Mouse (Mus musculus) kidney, adult 2 months (tissue): Measurements from ENCODE around the gene Ugt2a1. TPM values are rescaled to one million over a fixed set of nuclear protein-coding genes. Genes with fewer than 3 reads are reported as not detected.
"Not testable (repeated sequence)": the region's sequence is repeated elsewhere in the genome, so short reads cannot be mapped to it uniquely, and the experiment has no call there.

Experiments used
- DNase-seq: peaks from one replicate; pipeline ENCODE4 v3.0.0; 2021
- H3K27ac ChIP-seq: fragments of 200-500 bp; 2 replicates; pipeline ENCODE4 v1.5.1; 2012; ENCODE audit warnings: low read depth, low read length, control low read depth, inconsistent platforms; ENCODE audit not compliant: insufficient read depth
- H3K27me3 ChIP-seq: fragments of 200-500 bp; replicated peaks from 2 replicates; pipeline ENCODE4 v1.6.1; 2012; ENCODE audit warnings: mild to moderate bottlenecking, moderate library complexity, low read length, inconsistent platforms; ENCODE audit not compliant: control insufficient read depth, insufficient read depth
- H3K36me3 ChIP-seq: fragments of 200-500 bp; 2 replicates; pipeline ENCODE4 v1.6.1; 2012; ENCODE audit warnings: mild to moderate bottlenecking, moderate library complexity, low read length, inconsistent platforms; ENCODE audit not compliant: control insufficient read depth, insufficient read depth
- H3K4me1 ChIP-seq: fragments of 200-500 bp; 2 replicates; pipeline ENCODE4 v1.6.1; 2011; ENCODE audit warnings: low read length; ENCODE audit not compliant: control insufficient read depth, insufficient read depth
- H3K4me3 ChIP-seq: fragments of 200-500 bp; 2 replicates; pipeline ENCODE4 v1.5.1; 2011; ENCODE audit warnings: mild to moderate bottlenecking, low read depth, low read length, control low read depth; ENCODE audit not compliant: insufficient read depth
- CTCF ChIP-seq: fragments of 200-500 bp; conservative IDR thresholded peaks from 2 replicates; pipeline ENCODE4 v1.5.1; 2011; ENCODE audit warnings: low read depth, mild to moderate bottlenecking, control low read depth, low read length, moderate library complexity, mixed read lengths; ENCODE audit not compliant: insufficient read depth, insufficient read length
- POLR2A ChIP-seq: fragments of 200-500 bp; IDR thresholded peaks from one replicate; pipeline ENCODE4 v1.6.1; 2011; ENCODE audit warnings: low read depth, low read length, control low read depth
- WGBS: fragments of 180-500 bp; shearing (Covaris S2); methylation state at CpG from one replicate; pipeline ENCODE4 v1.1.7; 2018; 5-methylcytosine and 5-hydroxymethylcytosine counted together
- polyA plus RNA-seq: library from polyadenylated mRNA; depleted of rRNA; stranded (reverse); fragments of >200 nt; gene quantifications from 2 replicates; pipeline ENCODE4 v1.2.3, GENCODE M21; 2012

The Ugt2a1 gene
- polyA plus RNA-seq, 1 experiment, result not detected

DNA sequence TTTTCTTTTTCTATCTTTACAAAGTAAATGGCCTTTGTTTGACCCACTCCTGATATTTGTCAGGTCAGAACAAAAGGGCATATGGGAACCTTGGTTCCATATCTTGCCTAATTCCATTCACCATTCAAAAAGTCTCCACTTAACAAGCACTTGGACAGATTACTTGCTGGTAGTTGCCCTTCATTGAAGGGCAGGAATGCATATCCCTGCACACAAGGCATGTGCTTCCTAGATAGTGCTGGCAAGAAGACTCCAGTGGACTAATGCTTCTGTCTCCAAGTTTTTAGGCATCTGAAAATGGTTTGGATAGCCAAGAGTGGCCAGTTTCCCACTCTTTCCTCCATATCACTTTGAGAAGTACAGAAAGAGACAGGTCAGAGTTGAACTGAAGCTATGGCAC, 8.7 kb upstream of the Ugt2a1 start:
- Histone ChIP-seq H3K27me3 (no peaks in the 10 kb centered on the region), H3K4me3 (no peak overlapping the region), H3K27ac (peak overlapping the region; percentile 82; the same call in 1 of the 2 replicates), H3K4me1 (peaks cover 3% of the 10 kb centered on the region; the same call in 1 of the 2 replicates), H3K36me3 (no peaks in the 10 kb centered on the region)
- TF ChIP-seq POLR2A, result no peak
- TF ChIP-seq CTCF, result no peak
- DNase-seq, result peak; percentile 38

DNA sequence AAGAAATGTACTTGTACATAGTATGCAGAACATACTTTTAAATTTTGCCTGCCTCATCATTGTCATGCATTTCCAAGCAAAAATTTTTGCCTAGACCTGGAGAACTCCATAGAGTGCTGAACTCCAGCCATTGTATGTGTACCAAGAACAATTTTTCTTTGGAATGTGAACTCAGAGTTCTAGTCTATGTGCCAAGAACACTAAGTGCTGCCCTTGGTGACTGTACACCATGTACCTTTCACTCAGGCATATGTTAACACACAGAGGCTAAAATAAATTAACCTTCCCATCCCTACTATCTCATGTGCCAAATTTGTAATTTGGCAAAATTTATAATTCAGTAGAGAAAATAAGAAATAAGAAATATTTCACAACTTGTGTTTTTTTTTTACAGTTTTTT, 8.3 kb upstream of the Ugt2a1 start:
- no peaks in the 10 kb centered on the region for H3K36me3 ChIP-seq
- peak; percentile 40 for DNase-seq
- no peak overlapping the region for H3K27ac ChIP-seq
- TF ChIP-seq CTCF (no peak), POLR2A (no peak)
- H3K4me1 ChIP-seq, result peaks cover 3% of the 10 kb centered on the region; the same call in 1 of the 2 replicates
- no peaks in the 10 kb centered on the region for H3K27me3 ChIP-seq
- no peak overlapping the region for H3K4me3 ChIP-seq

DNA sequence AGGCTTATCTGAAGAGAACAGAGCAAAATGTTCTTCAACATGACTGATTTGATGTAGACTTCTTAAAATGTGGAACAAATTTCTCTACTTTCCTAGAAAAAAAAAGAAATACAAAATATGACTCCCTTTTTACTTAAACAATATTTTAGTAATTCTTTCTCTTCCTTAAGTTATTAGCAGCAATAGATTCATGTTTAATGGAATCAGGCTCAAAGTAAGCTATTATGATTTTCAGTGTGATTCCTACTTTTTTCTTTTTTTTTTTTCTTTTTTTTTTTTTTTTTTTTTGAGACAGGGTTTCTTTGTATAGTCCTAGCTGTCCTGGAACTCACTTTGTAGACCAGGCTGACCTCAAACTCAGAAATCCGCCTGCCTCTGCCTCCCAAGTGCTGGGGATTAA, 4.0 kb downstream of the Ugt2a1 start, which contains the start of gene Gm43638:
Gene Gm43638 (minus strand): TSS at position 101 of the 400 bp plus-strand sequence.
- WGBS, result 69% methylated on average over 1 of the region's 1 CpGs
- H3K27me3 ChIP-seq, H3K4me3 ChIP-seq, H3K36me3 ChIP-seq, H3K4me1 ChIP-seq, H3K27ac ChIP-seq, DNase-seq: not testable (repeated sequence)

DNA sequence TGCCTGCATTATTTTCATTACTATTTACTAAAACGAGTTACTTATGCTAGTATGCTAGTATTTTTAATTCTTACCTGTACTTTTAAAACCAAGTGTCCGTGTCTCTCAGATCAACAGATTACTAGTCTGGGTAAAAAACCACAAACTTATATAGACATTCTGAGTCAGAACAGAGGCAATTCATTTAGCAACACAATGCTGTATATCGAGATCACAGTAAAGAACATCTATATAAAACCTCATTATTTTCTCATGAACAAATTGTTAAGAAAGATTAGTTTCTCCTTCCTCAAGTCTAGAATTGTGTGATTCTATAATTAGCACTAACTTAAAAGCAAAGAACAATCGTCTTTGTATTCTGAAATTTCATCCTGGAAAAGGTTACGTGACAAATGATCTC, 8.5 kb downstream of the Ugt2a1 start, which contains the start of gene Ugt2a2:
Gene Ugt2a2 (minus strand): TSS at position 101 of the 400 bp plus-strand sequence.
- Histone ChIP-seq H3K27ac (no peak within 1 kb of the TSS), H3K27me3 (no peaks in the 10 kb centered on the region), H3K4me1 (no peaks in the 10 kb centered on the region), H3K4me3 (no peak within 1 kb of the TSS), H3K36me3 (no peaks in the 10 kb centered on the region)
- DNase-seq, result no peak
- TF ChIP-seq POLR2A (no peak), CTCF (no peak)
- WGBS, result 79% methylated on average over 5 of the region's 5 CpGs

DNA sequence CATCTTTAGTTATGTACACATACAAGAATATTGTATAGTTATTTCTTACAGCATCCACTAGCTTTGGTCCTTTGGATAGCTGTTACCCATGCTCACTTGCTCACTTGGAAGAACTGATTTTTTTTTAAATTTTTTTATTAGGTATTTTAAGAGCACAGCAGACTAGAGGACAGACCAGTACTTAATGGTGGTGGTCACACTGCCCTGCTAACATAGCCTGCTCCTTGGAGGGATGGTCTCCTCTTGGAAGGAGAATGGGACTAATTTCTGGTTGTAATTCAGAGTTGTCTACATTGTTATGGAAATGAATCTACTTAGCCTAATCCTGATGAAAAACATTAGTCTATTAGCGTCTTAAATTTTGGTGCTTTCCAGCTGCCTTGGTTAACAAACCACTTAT, 31.9 kb downstream of the Ugt2a1 start:
- Histone ChIP-seq H3K27ac (no peak overlapping the region), H3K27me3 (no peaks in the 10 kb centered on the region), H3K4me3 (no peak overlapping the region), H3K36me3 (no peaks in the 10 kb centered on the region), H3K4me1 (peaks cover 2% of the 10 kb centered on the region; the same call in 1 of the 2 replicates)
- WGBS, result 43% methylated on average over 1 of the region's 1 CpGs
- TF ChIP-seq CTCF (no peak), POLR2A (no peak)
- DNase-seq, result no peak

DNA sequence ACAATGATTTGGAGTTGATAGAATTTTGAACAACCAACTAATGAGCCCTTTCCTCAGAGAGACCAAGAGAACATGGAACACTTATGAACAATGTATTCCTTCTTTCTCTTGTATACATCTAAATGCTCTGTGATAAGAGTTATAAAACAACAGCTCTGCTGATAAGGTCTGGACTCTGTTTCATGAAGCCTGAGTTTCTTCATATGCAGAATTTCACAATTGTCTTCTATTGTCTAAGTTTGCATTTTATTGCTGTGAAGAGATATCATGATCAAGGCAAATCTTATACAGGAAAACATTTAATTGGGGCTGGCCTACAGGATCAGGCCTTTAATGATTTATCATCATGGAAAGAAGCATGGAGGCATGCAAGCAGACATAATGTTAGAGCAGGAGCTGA, 33.0 kb downstream of the Ugt2a1 start:
- no peak overlapping the region for H3K27ac ChIP-seq
- no peak overlapping the region for H3K4me3 ChIP-seq
- H3K4me1 ChIP-seq, result peaks cover 2% of the 10 kb centered on the region; the same call in 1 of the 2 replicates
- TF ChIP-seq POLR2A (no peak), CTCF (no peak)
- H3K27me3 ChIP-seq, result no peaks in the 10 kb centered on the region
- no peak for DNase-seq
- no peaks in the 10 kb centered on the region for H3K36me3 ChIP-seq

DNA sequence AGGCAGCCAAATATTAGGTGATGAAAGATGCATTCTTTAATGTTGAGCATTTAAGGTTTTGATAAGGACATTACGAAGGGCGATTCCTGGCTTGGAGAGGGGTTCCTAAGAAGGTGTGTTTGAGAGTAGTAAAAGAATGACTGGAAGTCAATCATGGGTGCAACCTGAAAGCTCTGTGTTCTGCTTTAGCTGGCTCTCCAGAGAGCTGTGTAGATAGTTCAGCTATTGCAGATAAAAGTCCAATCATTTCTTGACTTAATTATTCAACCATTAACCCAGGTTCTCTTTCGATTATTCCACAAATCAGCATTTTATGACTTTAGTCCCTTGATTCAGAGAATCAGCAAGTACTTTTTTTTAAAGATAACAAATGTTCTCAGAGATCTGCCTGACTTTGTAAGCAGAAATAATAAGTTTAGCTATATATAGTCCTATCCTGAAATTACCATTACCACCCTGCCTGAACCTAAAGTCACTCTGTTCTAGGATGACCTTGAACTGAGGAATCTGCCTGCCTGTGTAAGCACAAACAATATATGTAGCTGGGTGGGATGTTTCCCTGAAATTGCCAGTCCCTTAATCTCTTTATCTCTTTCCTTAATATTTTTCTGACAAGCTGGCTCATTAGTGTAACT, 34.3 kb downstream of the Ugt2a1 start:
- no peak overlapping the region for H3K4me3 ChIP-seq
- peak overlapping the region; percentile 90 for H3K27ac ChIP-seq
- H3K4me1 ChIP-seq, result peaks cover 2% of the 10 kb centered on the region; the same call in 1 of the 2 replicates
- 40% methylated on average over 3 of the region's 3 CpGs for WGBS
- no peak for TF ChIP-seq POLR2A
- no peaks in the 10 kb centered on the region for H3K36me3 ChIP-seq
- no peaks in the 10 kb centered on the region for H3K27me3 ChIP-seq
- DNase-seq, result peak; percentile 79
